Mouse (Mus musculus) forebrain, embryonic 11.5 days (tissue): Measurements from ENCODE around the gene Tmem219. TPM values are rescaled to one million over a fixed set of nuclear protein-coding genes. Genes with fewer than 3 reads are reported as not detected.
"Not testable (repeated sequence)": the region's sequence is repeated elsewhere in the genome, so short reads cannot be mapped to it uniquely, and the experiment has no call there.

Experiments used
- ATAC-seq: fragments of 200-750 bp; cut with Nextera tagmentation; replicated peaks from 2 replicates; pipeline ENCODE4 v1.8.0; 2017; ENCODE audit warnings: moderate TSS enrichment; ENCODE audit not compliant: low FRiP score
- DNase-seq: peaks from one replicate; pipeline ENCODE4 v3.0.0-alpha.2; 2017; ENCODE audit warnings: low spot score
- H3K27ac ChIP-seq: fragments of 300-500 bp; sonication (generic); 2 replicates; pipeline ENCODE4 v1.5.1; 2014; ENCODE audit warnings: low read depth, low read length
- H3K27me3 ChIP-seq: fragments of 300-500 bp; sonication (generic); 2 replicates; pipeline ENCODE4 v1.6.1; 2014; ENCODE audit warnings: mild to moderate bottlenecking, low read length, mixed read lengths; ENCODE audit not compliant: control insufficient read depth, insufficient read depth
- H3K36me3 ChIP-seq: fragments of 300-500 bp; sonication (generic); 2 replicates; pipeline ENCODE4 v1.6.1; 2014; ENCODE audit warnings: mild to moderate bottlenecking, low read length, moderate library complexity, mixed read lengths; ENCODE audit not compliant: control insufficient read depth, insufficient read depth
- H3K4me1 ChIP-seq: fragments of 300-500 bp; sonication (generic); replicated peaks from 2 replicates; pipeline ENCODE4 v1.6.1; 2014; ENCODE audit warnings: low read length, mixed read lengths; ENCODE audit not compliant: control insufficient read depth, insufficient read depth
- H3K4me2 ChIP-seq: fragments of 300-500 bp; sonication (generic); 2 replicates; pipeline ENCODE4 v1.6.1; 2014; ENCODE audit warnings: low read depth, mild to moderate bottlenecking, low read length, moderate library complexity, mixed read lengths; ENCODE audit not compliant: severe bottlenecking
- H3K4me3 ChIP-seq: fragments of 300-500 bp; sonication (generic); 2 replicates; pipeline ENCODE4 v1.5.1; 2014; ENCODE audit warnings: low read depth, low read length
- H3K9ac ChIP-seq: fragments of 300-500 bp; sonication (generic); 2 replicates; pipeline ENCODE4 v1.6.1; 2014; ENCODE audit warnings: low read length
- H3K9me3 ChIP-seq: fragments of 300-500 bp; sonication (generic); 2 replicates; pipeline ENCODE4 v1.6.1; 2016; ENCODE audit warnings: low read length, mixed read lengths; ENCODE audit not compliant: control insufficient read depth
- whole genome bisulfite sequencing: fragments of 180-500 bp; shearing (Covaris S2); extraction: QIAGEN DNeasy Blood & Tissue Kit; methylation state at CpG from one replicate; pipeline ENCODE4 v1.1.7; 2014; 5-methylcytosine and 5-hydroxymethylcytosine counted together
- polyA plus RNA-seq: library from polyadenylated mRNA; unstranded; fragments of >200 nt; fragmentation: Nextera tagmentation; extraction: Ambion mirVana; gene quantifications from 2 replicates; pipeline ENCODE4 v1.2.1, GENCODE M21; 2014

Gene Tmem219
- polyA plus RNA-seq, 1 experiment from 2014 or later: 21.3 TPM

DNA sequence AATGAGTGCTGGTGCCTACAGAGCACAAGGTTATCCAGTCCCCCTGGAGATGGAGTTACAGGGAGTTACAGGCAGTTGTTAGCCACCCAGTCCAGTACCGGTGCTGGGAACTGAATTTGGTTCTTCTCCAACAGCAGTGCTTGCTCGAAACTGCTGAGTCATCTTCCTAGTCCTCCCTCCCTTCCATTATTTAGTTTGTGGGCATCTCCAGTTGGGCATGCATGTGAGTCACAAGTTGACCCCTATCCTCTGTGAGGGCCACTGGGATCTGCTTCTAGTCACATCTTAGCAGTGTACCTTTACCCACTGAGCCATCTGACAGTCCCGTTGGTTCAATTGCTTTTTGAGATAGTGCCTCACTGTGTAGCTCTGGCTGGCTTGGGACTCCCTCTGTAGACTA is 17.1 kb downstream of the Tmem219 start:
- 80% methylated on average over 3 of the region's 3 CpGs for WGBS

DNA sequence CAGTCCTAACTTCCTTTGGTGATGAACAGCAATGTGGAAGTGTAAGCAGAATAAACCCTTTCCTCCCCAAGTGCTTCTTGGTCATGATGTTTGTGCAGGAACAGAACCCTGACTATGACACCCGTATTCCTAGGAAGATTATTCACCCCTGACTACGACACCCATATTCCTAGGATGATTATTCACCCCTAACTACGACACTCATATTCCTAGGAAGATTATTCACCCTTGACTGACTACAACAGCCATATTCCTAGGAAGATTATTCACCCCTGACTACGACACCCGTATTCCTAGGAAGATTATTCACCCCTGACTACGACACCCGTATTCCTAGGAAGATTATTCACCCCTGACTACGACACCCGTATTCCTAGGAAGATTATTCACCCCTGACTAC is 22.9 kb downstream of the Tmem219 start:
- not testable (repeated sequence) for H3K36me3 ChIP-seq, H3K4me2 ChIP-seq, ATAC-seq, DNase-seq, H3K9me3 ChIP-seq, H3K4me3 ChIP-seq, H3K27me3 ChIP-seq, H3K27ac ChIP-seq, H3K4me1 ChIP-seq, H3K9ac ChIP-seq
- 94% methylated on average over 7 of the region's 9 CpGs for WGBS

More for the DNA sequence above, 17.1 kb downstream of the Tmem219 start:
- H3K9ac ChIP-seq: no peak overlapping the region
- no peak overlapping the region for H3K4me2 ChIP-seq
- H3K27ac ChIP-seq: no peak overlapping the region
- H3K4me3 ChIP-seq: no peak overlapping the region
- H3K36me3 ChIP-seq: no peaks in the 10 kb centered on the region
- H3K4me1 ChIP-seq: no peaks in the 10 kb centered on the region
- ATAC-seq: no peak
- H3K27me3 ChIP-seq: no peaks in the 10 kb centered on the region
- DNase-seq: no peak
- no peaks in the 10 kb centered on the region for H3K9me3 ChIP-seq

DNA sequence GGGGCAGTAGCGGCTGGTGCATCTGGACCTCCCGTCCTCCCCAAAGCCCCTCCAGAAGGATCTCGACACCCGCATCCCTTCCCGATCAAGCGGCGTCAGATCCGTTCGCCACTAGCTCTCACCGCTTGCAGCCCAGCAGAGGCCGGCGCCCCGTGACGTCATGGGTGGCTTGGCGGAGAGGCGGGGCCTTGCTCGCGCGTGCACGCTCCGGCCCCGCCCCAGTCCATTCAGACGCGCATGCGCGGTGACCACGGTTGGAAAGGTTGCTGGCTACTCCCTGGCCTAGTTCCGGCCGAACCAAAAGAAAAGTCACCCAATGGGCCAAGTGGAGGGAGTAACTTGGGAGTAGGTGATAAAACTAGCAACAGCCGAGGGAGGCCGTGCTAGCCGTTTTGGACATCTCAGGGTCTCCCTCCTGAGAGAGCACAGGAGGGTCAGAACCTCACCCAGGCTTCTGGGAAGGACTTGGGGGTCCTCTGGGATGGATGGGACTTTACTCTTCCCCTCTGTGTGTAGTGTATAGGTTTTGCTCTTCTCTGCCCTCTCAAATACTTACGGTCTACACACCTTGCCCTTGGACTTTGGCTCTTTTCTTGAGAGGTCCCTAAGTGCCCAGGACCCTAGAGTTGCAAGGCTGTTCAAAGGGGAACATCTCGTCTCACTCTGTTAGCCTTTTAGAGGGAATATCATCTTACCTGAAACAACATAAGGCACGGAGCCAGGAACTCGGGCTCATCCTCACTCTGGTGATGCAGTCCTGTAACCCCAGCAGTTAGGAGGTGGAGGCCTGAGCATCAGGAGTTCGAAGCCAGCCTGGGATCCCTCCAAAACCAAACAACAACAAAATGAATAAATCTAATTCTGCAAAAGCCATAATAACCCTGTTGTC is 24.4 kb downstream of the Tmem219 start:
- Histone ChIP-seq H3K4me2 (peak overlapping the region; percentile 60), H3K36me3 (no peaks in the 10 kb centered on the region), H3K9ac (peak overlapping the region; percentile 87), H3K27ac (0 out of 2 replicates have a peak overlapping the region, but pooled peaks have one; percentile 12), H3K4me3 (peak overlapping the region; percentile 58), H3K4me1 (no peaks in the 10 kb centered on the region; the same call in 1 of the 2 replicates), H3K9me3 (no peaks in the 10 kb centered on the region), H3K27me3 (no peaks in the 10 kb centered on the region)
- ATAC-seq (peak; percentile 94), DNase-seq (peak; percentile 99)
- WGBS: 12% methylated on average over 37 of the region's 37 CpGs

DNA sequence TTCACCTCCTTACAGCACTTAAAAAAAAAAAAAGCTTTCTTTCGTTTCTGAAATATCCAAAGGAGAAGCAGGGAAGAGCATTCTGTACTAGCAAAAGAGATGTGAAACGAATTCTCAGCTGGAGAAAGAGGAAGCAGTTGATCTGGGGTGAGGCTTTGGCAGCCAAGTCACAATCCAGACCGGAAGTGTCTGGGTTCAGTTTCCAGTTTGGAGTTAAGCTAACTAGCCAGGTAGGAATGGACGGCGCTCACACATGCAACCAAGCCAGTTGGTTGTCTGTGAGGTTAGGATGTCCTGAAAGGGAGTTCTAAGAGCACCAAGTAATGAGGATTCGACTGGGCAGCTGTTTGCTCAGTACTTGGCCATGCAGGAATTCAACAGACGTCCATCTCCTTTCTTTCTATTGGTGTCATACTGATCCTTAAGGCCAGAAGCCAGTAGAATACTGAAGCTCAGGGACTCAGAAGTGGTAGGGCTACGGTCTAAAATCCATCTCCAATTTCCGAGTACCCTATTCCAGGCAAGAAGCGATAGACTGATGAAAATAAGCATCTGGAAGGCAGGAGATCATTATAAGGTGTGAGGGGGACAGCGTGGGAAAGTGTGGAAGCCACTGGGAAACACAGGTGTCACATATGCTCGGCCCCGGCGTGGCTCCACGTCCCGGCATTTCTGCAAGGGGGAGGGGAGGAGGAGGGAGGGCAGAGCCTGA is 25.2 kb downstream of the Tmem219 start:
- Histone ChIP-seq H3K9me3 (no peaks in the 10 kb centered on the region), H3K4me3 (peak overlapping the region; percentile 58), H3K4me1 (no peaks in the 10 kb centered on the region; the same call in 1 of the 2 replicates), H3K9ac (peak overlapping the region; percentile 87), H3K27me3 (no peaks in the 10 kb centered on the region), H3K27ac (0 out of 2 replicates have a peak overlapping the region, but pooled peaks have one; percentile 12), H3K36me3 (no peaks in the 10 kb centered on the region), H3K4me2 (peak overlapping the region; percentile 60)
- WGBS: 21% methylated on average over 16 of the region's 16 CpGs
- DNase-seq: no peak
- 0 out of 2 replicates have a peak, but pooled peaks have one; percentile 10 for ATAC-seq

DNA sequence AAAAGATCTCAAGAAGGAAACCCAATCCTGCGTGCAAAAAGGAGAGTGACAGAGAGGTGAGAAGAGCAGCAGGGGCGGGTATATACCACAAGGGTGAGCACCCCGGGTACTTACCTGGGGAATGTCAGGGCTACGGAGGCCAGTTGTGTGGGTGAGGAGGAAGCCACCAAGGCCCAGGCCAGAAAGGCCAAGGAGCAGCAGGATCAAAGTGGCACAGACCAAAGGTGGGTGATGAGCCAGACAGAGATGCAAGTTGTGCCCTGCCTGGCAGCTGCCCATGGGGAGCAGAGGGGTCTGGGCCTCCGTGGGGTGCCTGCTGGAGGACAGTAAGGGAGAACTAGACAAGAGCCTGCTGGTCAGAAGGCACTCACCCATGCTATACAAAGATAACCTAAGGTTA is 25.8 kb downstream of the Tmem219 start:
- Histone ChIP-seq H3K36me3 (no peaks in the 10 kb centered on the region), H3K4me2 (no peak overlapping the region), H3K27me3 (no peaks in the 10 kb centered on the region), H3K9me3 (no peaks in the 10 kb centered on the region), H3K4me3 (no peak overlapping the region), H3K27ac (no peak overlapping the region), H3K4me1 (no peaks in the 10 kb centered on the region; the same call in 1 of the 2 replicates), H3K9ac (peak overlapping the region; percentile 87; the same call in 1 of the 2 replicates)
- WGBS: 88% methylated on average over 5 of the region's 5 CpGs
- ATAC-seq: no peak
- DNase-seq: no peak

DNA sequence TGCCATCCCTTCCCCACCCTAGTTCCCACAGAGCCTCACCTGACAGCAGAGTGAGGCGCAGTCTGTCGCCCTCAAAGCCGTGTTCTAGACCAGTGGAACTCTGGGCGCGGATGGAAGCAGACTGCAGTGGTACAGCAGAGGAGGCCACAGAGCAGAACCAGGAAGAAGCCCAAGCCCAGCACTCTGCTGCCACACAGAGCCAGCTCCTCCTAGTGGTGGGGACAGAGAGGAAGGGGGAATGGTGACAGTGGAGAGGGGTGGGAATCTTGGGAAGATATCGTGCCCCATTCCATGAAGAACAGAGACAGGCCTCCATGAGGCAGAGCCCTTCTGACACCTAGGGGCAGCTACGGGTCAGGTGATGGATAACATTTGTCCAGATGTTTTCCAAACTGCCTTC is 33.9 kb downstream of the Tmem219 start:
- Histone ChIP-seq H3K4me2 (no peak overlapping the region), H3K9ac (no peak overlapping the region), H3K27me3 (no peaks in the 10 kb centered on the region), H3K4me3 (no peak overlapping the region), H3K27ac (no peak overlapping the region), H3K4me1 (no peaks in the 10 kb centered on the region), H3K9me3 (no peaks in the 10 kb centered on the region), H3K36me3 (no peaks in the 10 kb centered on the region)
- WGBS: 57% methylated on average over 7 of the region's 7 CpGs
- ATAC-seq (no peak), DNase-seq (no peak)

DNA sequence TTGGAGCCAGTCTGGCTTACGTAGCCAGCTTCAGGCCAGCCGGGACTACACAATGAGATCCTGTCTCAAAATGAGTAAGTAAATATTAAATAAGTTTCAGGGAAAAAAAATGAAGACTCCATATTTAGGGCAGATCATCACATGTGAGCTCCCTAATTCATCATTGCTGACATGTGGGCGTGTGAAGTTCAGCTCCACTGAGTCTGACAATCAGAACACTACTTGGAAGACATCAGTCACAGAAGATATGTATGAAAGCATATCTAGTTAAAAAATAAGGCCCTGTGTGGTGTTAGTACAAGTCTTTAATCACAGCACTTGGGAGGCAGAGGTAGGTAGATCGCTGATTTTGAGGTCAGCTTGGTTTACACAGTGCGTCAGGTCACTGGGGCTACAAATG is 35.4 kb downstream of the Tmem219 start:
- Histone ChIP-seq H3K9me3 (no peaks in the 10 kb centered on the region), H3K9ac (no peak overlapping the region), H3K4me1 (peaks cover 8% of the 10 kb centered on the region), H3K4me3 (no peak overlapping the region), H3K27me3 (no peaks in the 10 kb centered on the region), H3K27ac (no peak overlapping the region), H3K36me3 (no peaks in the 10 kb centered on the region), H3K4me2 (no peak overlapping the region)
- no peak for ATAC-seq
- no peak for DNase-seq
- 93% methylated on average over 5 of the region's 5 CpGs for WGBS

DNA sequence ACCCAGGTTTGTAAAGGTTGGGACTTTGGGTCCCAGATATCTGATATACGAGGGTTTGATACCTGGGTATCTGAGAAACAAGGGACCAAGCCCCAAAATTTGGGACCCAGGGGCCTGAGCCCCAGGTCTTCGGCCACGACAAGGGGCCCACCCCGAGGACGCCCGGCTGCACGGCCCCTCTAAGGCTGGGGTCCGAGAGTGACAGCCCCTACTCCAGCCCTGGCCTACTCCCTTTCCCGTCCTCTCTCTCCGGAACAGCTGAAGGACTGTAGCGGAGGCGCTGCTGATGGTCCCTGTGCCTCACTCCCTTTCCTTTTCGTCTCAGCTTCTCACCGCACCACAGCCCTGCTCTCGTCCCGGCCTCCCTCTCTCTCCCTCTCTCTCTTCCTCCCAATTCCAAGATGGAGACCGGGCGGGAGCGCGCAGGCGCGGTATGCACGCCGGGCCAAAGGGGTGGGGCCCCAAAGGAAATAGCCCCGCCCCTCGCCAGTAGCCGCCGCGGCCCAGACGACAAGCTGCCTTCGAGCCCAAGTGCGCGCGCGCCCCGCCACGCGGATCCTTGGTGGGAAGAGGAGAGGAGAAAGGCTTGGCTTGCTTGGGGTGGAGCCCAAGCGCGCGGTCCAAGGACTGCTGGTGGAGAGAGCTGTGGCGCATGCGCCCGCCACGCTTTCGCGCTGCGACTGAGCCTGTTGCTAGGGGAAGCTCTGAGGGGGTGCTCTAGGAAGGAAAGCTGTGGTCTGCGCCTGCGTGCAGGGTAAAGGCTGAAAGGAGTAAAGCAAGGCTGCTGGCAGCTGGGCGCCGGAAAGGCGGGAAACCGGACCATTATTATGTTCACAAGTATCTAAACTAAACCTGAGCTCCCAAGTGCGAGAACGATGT is 38.2 kb downstream of the Tmem219 start, which contains the start of gene Taok2:
Gene Taok2, minus strand, starts transcription at position 418 of the 879 bp plus-strand sequence.
- peak within 1 kb of the TSS; percentile 85 for H3K27ac ChIP-seq
- under 1% methylated on average over 55 of the region's 56 CpGs for whole genome bisulfite sequencing
- no peaks in the 10 kb centered on the region for H3K9me3 ChIP-seq
- peak within 1 kb of the TSS; percentile 78 for H3K4me3 ChIP-seq
- peak; percentile 100 for DNase-seq
- no peaks in the 10 kb centered on the region for H3K27me3 ChIP-seq
- ATAC-seq: peak; percentile 98
- peak within 1 kb of the TSS; percentile 89 for H3K9ac ChIP-seq
- H3K36me3 ChIP-seq: peaks cover 3% of the 10 kb centered on the region; the same call in 1 of the 2 replicates
- peak within 1 kb of the TSS; percentile 100 for H3K4me2 ChIP-seq
- H3K4me1 ChIP-seq: peaks cover 15% of the 10 kb centered on the region
